Mouse (Mus musculus): ENCODE measurements around the gene Ctnna3. TPM values are rescaled to one million over a fixed set of nuclear protein-coding genes. Genes with fewer than 3 reads are reported as not detected.

The Ctnna3 gene
- polyA plus RNA-seq, 1 experiment, result 0.14 TPM

GRCm38 (mm10) chr10:63869123-63869522 is 439.2 kb downstream of the Ctnna3 start:
- WGBS, result 80% methylated on average over 7 of the region's 7 CpGs
- no peak for DNase-seq (ENCODE audit: low read depth, low spot score)

- DNase-seq (ENCODE audit: low read depth, low spot score), result no peak
- WGBS, result 77% methylated on average over 5 of the region's 5 CpGs
These were observed 450.6 kb downstream of the Ctnna3 start for GRCm38 (mm10) chr10:63880462-63880903.

- 76% methylated on average over 23 of the region's 23 CpGs for WGBS
- DNase-seq (ENCODE audit: low read depth, low spot score), result no peak
These were observed 456.7 kb downstream of the Ctnna3 start for GRCm38 (mm10) chr10:63886449-63887088.

- no peak for DNase-seq (ENCODE audit: low read depth, low spot score)
- 88% methylated on average over 5 of the region's 5 CpGs for WGBS
These were observed 464.7 kb downstream of the Ctnna3 start for GRCm38 (mm10) chr10:63894612-63895011.

GRCm38 (mm10) chr10:63899891-63900290 is 470.0 kb downstream of the Ctnna3 start:
- no peak for DNase-seq (ENCODE audit: low read depth, low spot score)

GRCm38 (mm10) chr10:63908878-63909277 is 479.0 kb downstream of the Ctnna3 start:
- DNase-seq (ENCODE audit: low read depth, low spot score), result no peak

- DNase-seq (ENCODE audit: low read depth, low spot score), result no peak
These were observed 497.4 kb downstream of the Ctnna3 start, which contains the start of gene Gm10118 for GRCm38 (mm10) chr10:63927334-63927733. Gene Gm10118 (minus strand): TSS chr10:63927434.

GRCm38 (mm10) chr10:63933946-63934345 is 504.0 kb downstream of the Ctnna3 start:
- DNase-seq (ENCODE audit: low read depth, low spot score), result no peak
- 70% methylated on average over 5 of the region's 5 CpGs for WGBS

GRCm38 (mm10) chr10:63945534-63945933 is 515.6 kb downstream of the Ctnna3 start:
- DNase-seq (ENCODE audit: low read depth, low spot score), result no peak
- 71% methylated on average over 3 of the region's 3 CpGs for WGBS

GRCm38 (mm10) chr10:63947266-63947665 is 517.4 kb downstream of the Ctnna3 start:
- no peak for DNase-seq (ENCODE audit: low read depth, low spot score)
- WGBS, result 72% methylated on average over 4 of the region's 4 CpGs

- no peak for DNase-seq (ENCODE audit: low read depth, low spot score)
- 41% methylated on average over 8 of the region's 8 CpGs for WGBS
These were observed 521.0 kb downstream of the Ctnna3 start for GRCm38 (mm10) chr10:63950867-63951266.

- no peak for DNase-seq (ENCODE audit: low read depth, low spot score)
- 88% methylated on average over 1 of the region's 1 CpGs for WGBS
These were observed 521.6 kb downstream of the Ctnna3 start for GRCm38 (mm10) chr10:63951481-63951880.

GRCm38 (mm10) chr10:63954308-63954930 is 524.5 kb downstream of the Ctnna3 start:
- DNase-seq (ENCODE audit: low read depth, low spot score), result no peak
- WGBS, result 20% methylated on average over 6 of the region's 7 CpGs

- 90% methylated on average over 2 of the region's 2 CpGs for WGBS
- no peak for DNase-seq (ENCODE audit: low read depth, low spot score)
These were observed 542.4 kb downstream of the Ctnna3 start for GRCm38 (mm10) chr10:63972300-63972699.

GRCm38 (mm10) chr10:63978101-63978500 is 548.2 kb downstream of the Ctnna3 start:
- no peak for DNase-seq (ENCODE audit: low read depth, low spot score)
- 13% methylated on average over 11 of the region's 11 CpGs for WGBS

GRCm38 (mm10) chr10:63978535-63978934 is 548.6 kb downstream of the Ctnna3 start:
- no peak for DNase-seq (ENCODE audit: low read depth, low spot score)
- WGBS, result 40% methylated on average over 3 of the region's 3 CpGs

GRCm38 (mm10) chr10:63978969-63979368 is 549.1 kb downstream of the Ctnna3 start:
- 74% methylated on average over 5 of the region's 5 CpGs for WGBS
- DNase-seq (ENCODE audit: low read depth, low spot score), result no peak

GRCm38 (mm10) chr10:63979410-63979809 is 549.5 kb downstream of the Ctnna3 start:
- no peak for DNase-seq (ENCODE audit: low read depth, low spot score)
- WGBS, result 44% methylated on average over 2 of the region's 2 CpGs

GRCm38 (mm10) chr10:63985576-63985975 is 555.7 kb downstream of the Ctnna3 start:
- DNase-seq (ENCODE audit: low read depth, low spot score), result no peak
- WGBS, result 55% methylated on average over 4 of the region's 4 CpGs

- no peak for DNase-seq (ENCODE audit: low read depth, low spot score)
- 73% methylated on average over 5 of the region's 5 CpGs for WGBS
These were observed 564.4 kb downstream of the Ctnna3 start for GRCm38 (mm10) chr10:63994251-63994650.

- 70% methylated on average over 6 of the region's 6 CpGs for WGBS
- no peak for DNase-seq (ENCODE audit: low read depth, low spot score)
These were observed 571.6 kb downstream of the Ctnna3 start for GRCm38 (mm10) chr10:64001531-64001930.
